Mouse (Mus musculus): Measurements from ENCODE around the gene Syt13. TPM values are rescaled to one million over a fixed set of nuclear protein-coding genes. Genes with fewer than 3 reads are reported as not detected.

The Syt13 gene
- polyA plus RNA-seq, 1 experiment from 2014 or later = 6.1 TPM

DNA sequence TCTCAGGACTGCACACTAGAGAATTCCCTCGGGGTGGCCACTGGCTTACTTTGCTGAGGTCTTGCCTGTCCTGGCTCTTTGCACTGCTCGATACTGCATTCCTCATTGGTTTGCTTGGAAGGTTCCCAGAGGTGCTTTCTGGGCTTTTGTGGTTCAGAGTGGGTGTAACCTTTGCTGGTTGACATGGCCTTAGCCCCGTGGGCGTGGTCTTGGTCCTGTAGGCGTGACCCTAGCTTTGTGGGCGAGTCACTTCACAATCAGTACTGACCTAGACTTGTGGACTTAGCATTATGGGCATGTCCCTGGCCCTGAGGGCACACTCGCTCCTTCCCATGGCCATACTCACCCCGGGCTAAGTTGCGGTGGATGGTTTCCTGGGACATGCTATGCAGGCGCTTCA, 65.3 kb downstream of the Syt13 start:
- H3K4me2 ChIP-seq (ENCODE audit: low read depth, low read length, severe bottlenecking) = no peak overlapping the region
- DNase-seq (ENCODE audit: low spot score) (no peak), ATAC-seq (replicated peaks; ENCODE audit: low FRiP score) (no peak)
- H3K4me1 ChIP-seq (replicated peaks; ENCODE audit: control insufficient read depth, insufficient read depth, low read length) = no peaks in the 10 kb centered on the region
- H3K9ac ChIP-seq (ENCODE audit: low read length) = no peak overlapping the region
- H3K9me3 ChIP-seq (ENCODE audit: control insufficient read depth, low read length) = no peaks in the 10 kb centered on the region
- no peaks in the 10 kb centered on the region for H3K27me3 ChIP-seq (ENCODE audit: control insufficient read depth, insufficient read depth, low read length)
- whole genome bisulfite sequencing = 91% methylated on average over 10 of the region's 10 CpGs
- no peak overlapping the region for H3K27ac ChIP-seq (ENCODE audit: low read depth, low read length)
- no peak overlapping the region for H3K4me3 ChIP-seq (ENCODE audit: low read depth, low read length)
- H3K36me3 ChIP-seq (ENCODE audit: control insufficient read depth, insufficient read depth, low read length) = no peaks in the 10 kb centered on the region

- H3K4me2 ChIP-seq (ENCODE audit: low read depth, low read length, severe bottlenecking) = no peak overlapping the region
- H3K9ac ChIP-seq (ENCODE audit: low read length) = no peak overlapping the region
- no peaks in the 10 kb centered on the region for H3K9me3 ChIP-seq (ENCODE audit: control insufficient read depth, low read length)
- ATAC-seq (replicated peaks; ENCODE audit: low FRiP score) (no peak), DNase-seq (ENCODE audit: low spot score) (no peak)
- no peaks in the 10 kb centered on the region for H3K36me3 ChIP-seq (ENCODE audit: control insufficient read depth, insufficient read depth, low read length)
- WGBS = 77% methylated on average over 8 of the region's 8 CpGs
- no peak overlapping the region for H3K4me3 ChIP-seq (ENCODE audit: low read depth, low read length)
- H3K4me1 ChIP-seq (replicated peaks; ENCODE audit: control insufficient read depth, insufficient read depth, low read length) = no peaks in the 10 kb centered on the region
- H3K27ac ChIP-seq (ENCODE audit: low read depth, low read length) = no peak overlapping the region
- no peaks in the 10 kb centered on the region for H3K27me3 ChIP-seq (ENCODE audit: control insufficient read depth, insufficient read depth, low read length)
Observed at GRCm38 (mm10) chr2:92982591-92983272, 67.8 kb downstream of the Syt13 start.

- DNase-seq (ENCODE audit: low spot score) (no peak), ATAC-seq (replicated peaks; ENCODE audit: low FRiP score) (no peak)
- 89% methylated on average over 4 of the region's 4 CpGs for WGBS
- Histone ChIP-seq H3K27me3 (ENCODE audit: control insufficient read depth, insufficient read depth, low read length) (no peaks in the 10 kb centered on the region), H3K36me3 (ENCODE audit: control insufficient read depth, insufficient read depth, low read length) (no peaks in the 10 kb centered on the region), H3K9me3 (ENCODE audit: control insufficient read depth, low read length) (no peaks in the 10 kb centered on the region), H3K4me2 (ENCODE audit: low read depth, low read length, severe bottlenecking) (no peak overlapping the region), H3K9ac (ENCODE audit: low read length) (no peak overlapping the region), H3K4me3 (ENCODE audit: low read depth, low read length) (no peak overlapping the region), H3K27ac (ENCODE audit: low read depth, low read length) (no peak overlapping the region), H3K4me1 (replicated peaks; ENCODE audit: control insufficient read depth, insufficient read depth, low read length) (peaks cover under 1% of the 10 kb centered on the region; the same call in 1 of the 2 replicates)
Observed at GRCm38 (mm10) chr2:92983273-92983620, 68.3 kb downstream of the Syt13 start.

- no peak overlapping the region for H3K27ac ChIP-seq (ENCODE audit: low read depth, low read length)
- H3K9ac ChIP-seq (ENCODE audit: low read length) = no peak overlapping the region
- no peak overlapping the region for H3K4me2 ChIP-seq (ENCODE audit: low read depth, low read length, severe bottlenecking)
- peaks cover 4% of the 10 kb centered on the region; the same call in 1 of the 2 replicates for H3K4me1 ChIP-seq (replicated peaks; ENCODE audit: control insufficient read depth, insufficient read depth, low read length)
- no peak for DNase-seq (ENCODE audit: low spot score)
- no peak overlapping the region for H3K4me3 ChIP-seq (ENCODE audit: low read depth, low read length)
- H3K36me3 ChIP-seq (ENCODE audit: control insufficient read depth, insufficient read depth, low read length) = no peaks in the 10 kb centered on the region
- 88% methylated on average over 7 of the region's 7 CpGs for WGBS
- no peaks in the 10 kb centered on the region for H3K27me3 ChIP-seq (ENCODE audit: control insufficient read depth, insufficient read depth, low read length)
- no peak for ATAC-seq (replicated peaks; ENCODE audit: low FRiP score)
- no peaks in the 10 kb centered on the region for H3K9me3 ChIP-seq (ENCODE audit: control insufficient read depth, low read length)
Observed at GRCm38 (mm10) chr2:92984321-92985108, 69.6 kb downstream of the Syt13 start.

DNA sequence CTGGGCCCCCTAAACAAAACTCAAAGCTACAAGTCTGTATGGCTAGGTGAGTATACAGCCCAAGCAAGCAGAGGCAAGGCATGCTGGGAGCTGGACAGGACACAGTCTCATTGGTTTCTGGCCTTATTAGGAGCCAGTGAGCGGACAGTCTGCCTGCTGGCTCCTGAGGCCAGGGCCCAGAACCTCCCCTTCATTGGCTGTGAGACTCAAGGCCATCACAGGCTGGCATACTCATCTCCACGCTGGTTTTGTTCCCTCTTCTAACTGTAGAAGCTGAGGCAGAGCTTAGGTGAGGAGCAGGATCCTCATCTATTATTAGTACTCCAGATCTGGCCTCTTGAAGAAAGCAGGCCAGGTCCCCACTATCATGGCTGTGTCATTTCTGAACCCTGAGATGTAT, 70.3 kb downstream of the Syt13 start:
- WGBS = 90% methylated on average over 2 of the region's 2 CpGs
- H3K4me2 ChIP-seq (ENCODE audit: low read depth, low read length, severe bottlenecking) = no peak overlapping the region
- DNase-seq (ENCODE audit: low spot score) (no peak), ATAC-seq (replicated peaks; ENCODE audit: low FRiP score) (no peak)
- H3K9ac ChIP-seq (ENCODE audit: low read length) = no peak overlapping the region
- H3K4me3 ChIP-seq (ENCODE audit: low read depth, low read length) = no peak overlapping the region
- no peaks in the 10 kb centered on the region for H3K27me3 ChIP-seq (ENCODE audit: control insufficient read depth, insufficient read depth, low read length)
- peaks cover 4% of the 10 kb centered on the region; the same call in 1 of the 2 replicates for H3K4me1 ChIP-seq (replicated peaks; ENCODE audit: control insufficient read depth, insufficient read depth, low read length)
- H3K36me3 ChIP-seq (ENCODE audit: control insufficient read depth, insufficient read depth, low read length) = no peaks in the 10 kb centered on the region
- no peak overlapping the region for H3K27ac ChIP-seq (ENCODE audit: low read depth, low read length)
- no peaks in the 10 kb centered on the region for H3K9me3 ChIP-seq (ENCODE audit: control insufficient read depth, low read length)

- no peak overlapping the region for H3K4me3 ChIP-seq (ENCODE audit: low read depth, low read length)
- H3K9me3 ChIP-seq (ENCODE audit: control insufficient read depth, low read length) = no peaks in the 10 kb centered on the region
- H3K4me1 ChIP-seq (replicated peaks; ENCODE audit: control insufficient read depth, insufficient read depth, low read length) = peaks cover 4% of the 10 kb centered on the region; the same call in 1 of the 2 replicates
- H3K36me3 ChIP-seq (ENCODE audit: control insufficient read depth, insufficient read depth, low read length) = no peaks in the 10 kb centered on the region
- no peak overlapping the region for H3K9ac ChIP-seq (ENCODE audit: low read length)
- 62% methylated on average over 7 of the region's 7 CpGs for WGBS
- no peak for DNase-seq (ENCODE audit: low spot score)
- H3K27me3 ChIP-seq (ENCODE audit: control insufficient read depth, insufficient read depth, low read length) = no peaks in the 10 kb centered on the region
- no peak overlapping the region for H3K27ac ChIP-seq (ENCODE audit: low read depth, low read length)
- no peak overlapping the region for H3K4me2 ChIP-seq (ENCODE audit: low read depth, low read length, severe bottlenecking)
- ATAC-seq (replicated peaks; ENCODE audit: low FRiP score) = no peak
Observed at GRCm38 (mm10) chr2:92985600-92985999, 70.7 kb downstream of the Syt13 start.

GRCm38 (mm10) chr2:92987108-92987618, 72.3 kb downstream of the Syt13 start:
- H3K27ac ChIP-seq (ENCODE audit: low read depth, low read length) = no peak overlapping the region

GRCm38 (mm10) chr2:92987901-92988631, 73.2 kb downstream of the Syt13 start:
- Histone ChIP-seq H3K27ac (ENCODE audit: low read depth, low read length) (peak overlapping the region; percentile 21; the same call in 1 of the 2 replicates), H3K27me3 (ENCODE audit: control insufficient read depth, insufficient read depth, low read length) (no peaks in the 10 kb centered on the region), H3K4me2 (ENCODE audit: low read depth, low read length, severe bottlenecking) (peak overlapping the region; percentile 26; the same call in 1 of the 2 replicates), H3K4me1 (replicated peaks; ENCODE audit: control insufficient read depth, insufficient read depth, low read length) (peaks cover 4% of the 10 kb centered on the region; the same call in 1 of the 2 replicates), H3K9ac (ENCODE audit: low read length) (peak overlapping the region; percentile 45), H3K36me3 (ENCODE audit: control insufficient read depth, insufficient read depth, low read length) (no peaks in the 10 kb centered on the region), H3K9me3 (ENCODE audit: control insufficient read depth, low read length) (no peaks in the 10 kb centered on the region), H3K4me3 (ENCODE audit: low read depth, low read length) (no peak overlapping the region)
- ATAC-seq (replicated peaks; ENCODE audit: low FRiP score) (peak; percentile 61), DNase-seq (ENCODE audit: low spot score) (peak; percentile 78)
- WGBS = 17% methylated on average over 19 of the region's 19 CpGs

More at GRCm38 (mm10) chr2:92987108-92987618, 72.3 kb downstream of the Syt13 start:
- Histone ChIP-seq H3K9ac (ENCODE audit: low read length) (no peak overlapping the region), H3K4me3 (ENCODE audit: low read depth, low read length) (no peak overlapping the region), H3K36me3 (ENCODE audit: control insufficient read depth, insufficient read depth, low read length) (no peaks in the 10 kb centered on the region), H3K27me3 (ENCODE audit: control insufficient read depth, insufficient read depth, low read length) (no peaks in the 10 kb centered on the region), H3K4me1 (replicated peaks; ENCODE audit: control insufficient read depth, insufficient read depth, low read length) (peaks cover 4% of the 10 kb centered on the region; the same call in 1 of the 2 replicates), H3K4me2 (ENCODE audit: low read depth, low read length, severe bottlenecking) (no peak overlapping the region), H3K9me3 (ENCODE audit: control insufficient read depth, low read length) (no peaks in the 10 kb centered on the region)
- 85% methylated on average over 7 of the region's 7 CpGs for WGBS
- no peak for ATAC-seq (replicated peaks; ENCODE audit: low FRiP score)
- DNase-seq (ENCODE audit: low spot score) = no peak

All from forebrain, embryonic 11.5 days (tissue).